Mouse (Mus musculus) adrenal gland, postnatal 4 days (tissue): ENCODE results near the gene H2-Ke6. TPM values are rescaled to one million over a fixed set of nuclear protein-coding genes. Genes with fewer than 3 reads are reported as not detected.
"Not testable (repeated sequence)": the region's sequence is repeated elsewhere in the genome, so short reads cannot be mapped to it uniquely, and the experiment has no call there.

Experiments used
- DNase-seq, 2 experiments: peaks; one replicate each; pipeline ENCODE4 v3.0.0; 2021 to 2022; ENCODE audit warnings: low spot score in 2 of 2, mixed read lengths in 2 of 2
- total RNA-seq, 2 experiments: library from RNA; stranded (reverse); gene quantifications; 2 replicates each; pipeline ENCODE4 v1.2.3; 2021

Gene H2-Ke6
- total RNA-seq, 2 experiments from 2014 or later: 135 to 144 TPM

GRCm38 (mm10) chr17:34029890-34030595 is 2.2 kb upstream of the H2-Ke6 start:
- DNase-seq: no peak

DNA sequence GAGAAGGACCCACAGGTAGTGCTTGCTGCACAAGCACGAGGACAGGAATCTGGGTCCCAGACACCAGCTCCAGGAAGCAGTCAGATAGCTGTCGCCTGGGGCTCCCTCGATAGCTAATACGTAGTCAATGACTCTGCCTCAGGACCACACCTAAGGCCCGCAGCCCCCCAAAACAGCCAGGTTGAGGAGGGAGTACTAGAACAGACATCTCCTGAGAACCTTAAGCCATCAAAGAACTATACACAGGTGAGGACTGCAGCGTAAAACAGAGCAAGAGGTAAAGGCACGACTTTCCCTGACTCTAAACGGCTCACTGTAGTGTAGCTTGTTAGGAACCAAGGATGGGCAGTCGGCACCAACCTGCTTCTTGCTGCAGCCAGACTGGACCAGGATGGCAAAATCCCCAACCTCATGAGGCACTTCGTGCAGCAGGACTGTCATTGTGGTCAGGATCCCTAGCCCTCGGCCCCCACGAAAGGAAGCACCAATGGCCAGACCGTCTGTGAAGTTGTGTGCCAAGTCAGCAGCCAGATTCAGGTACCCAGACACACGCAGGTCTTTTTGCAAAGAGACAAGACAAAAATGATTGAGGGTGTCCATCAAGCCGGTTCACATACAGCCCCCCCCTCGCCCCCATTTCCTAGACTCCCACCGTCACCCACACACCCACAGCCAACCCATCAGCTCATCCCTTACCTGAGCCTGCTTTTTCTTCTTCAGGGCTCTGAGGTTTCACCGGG is 1.5 kb upstream of the H2-Ke6 start:
- no peak for DNase-seq

DNA sequence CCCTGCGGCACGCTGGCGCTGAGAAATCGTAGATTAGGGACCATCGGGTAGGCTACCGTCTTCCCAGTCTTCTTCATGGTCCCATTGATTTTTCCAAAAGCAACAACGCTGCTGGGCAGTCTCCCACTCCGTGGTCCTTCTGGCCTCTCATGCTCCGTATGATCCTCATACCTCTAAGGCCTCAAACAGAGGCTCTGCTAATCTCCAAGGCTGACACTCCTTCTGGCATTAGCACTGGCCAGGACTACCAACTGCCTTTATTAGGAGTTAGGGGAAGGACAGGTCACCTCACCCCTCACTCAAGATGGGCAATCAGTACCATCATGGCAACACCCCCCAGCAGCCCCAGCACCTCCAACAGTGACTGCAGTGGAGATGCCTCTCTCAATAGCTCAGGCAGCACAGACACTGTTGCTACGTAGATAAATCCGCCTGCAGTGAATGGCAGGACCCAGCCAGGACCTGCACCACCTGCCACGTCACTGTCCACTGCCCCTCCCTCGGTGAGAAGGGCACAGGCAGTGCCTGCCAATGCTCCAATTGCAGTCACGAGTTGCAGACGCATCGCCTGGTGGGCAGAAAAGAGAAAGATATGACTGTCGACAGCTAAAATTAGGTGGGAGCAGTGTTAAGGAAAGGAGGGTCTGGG is 765 bp upstream of the H2-Ke6 start:
- no peak for DNase-seq

- no peak for DNase-seq
Observed at GRCm38 (mm10) chr17:34026917-34027655, 774 bp downstream of the H2-Ke6 start.

- DNase-seq: no peak
Observed at GRCm38 (mm10) chr17:34026221-34026620, 1.6 kb downstream of the H2-Ke6 start.

- no peak for DNase-seq
Observed at GRCm38 (mm10) chr17:34025756-34026151, 2.1 kb downstream of the H2-Ke6 start.

- no peak for DNase-seq
Observed at GRCm38 (mm10) chr17:34024861-34025755, 2.8 kb downstream of the H2-Ke6 start.

GRCm38 (mm10) chr17:34024317-34024821 is 3.5 kb downstream of the H2-Ke6 start, which contains the start of gene Ring1:
TSS of gene Ring1 (minus strand) at chr17:34024680.
- peak; percentile 67 to 75 for DNase-seq

DNA sequence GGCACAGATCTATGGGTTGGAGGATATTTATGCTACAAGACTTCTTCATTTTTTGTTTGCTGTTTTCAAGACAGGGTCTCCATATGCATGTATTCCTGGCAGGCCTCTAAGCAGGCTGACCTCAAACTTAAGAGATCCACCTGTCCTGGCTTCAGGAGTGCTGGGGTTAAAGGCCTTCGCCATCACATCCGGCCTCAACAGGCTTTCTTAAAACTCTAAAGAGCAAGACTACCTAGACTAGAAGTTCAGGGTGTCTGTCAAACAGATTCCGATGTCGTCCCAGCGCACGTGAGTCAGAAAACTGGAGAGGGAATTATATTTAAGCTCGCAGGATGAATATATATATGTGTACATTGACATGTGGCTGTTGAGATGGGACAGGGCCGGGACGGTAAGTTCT is 4.2 kb downstream of the H2-Ke6 start:
- DNase-seq: no peak

- DNase-seq: no peak
Observed at GRCm38 (mm10) chr17:34022987-34023386, 4.9 kb downstream of the H2-Ke6 start.

GRCm38 (mm10) chr17:34022414-34022783 is 5.5 kb downstream of the H2-Ke6 start:
- DNase-seq: no peak

DNA sequence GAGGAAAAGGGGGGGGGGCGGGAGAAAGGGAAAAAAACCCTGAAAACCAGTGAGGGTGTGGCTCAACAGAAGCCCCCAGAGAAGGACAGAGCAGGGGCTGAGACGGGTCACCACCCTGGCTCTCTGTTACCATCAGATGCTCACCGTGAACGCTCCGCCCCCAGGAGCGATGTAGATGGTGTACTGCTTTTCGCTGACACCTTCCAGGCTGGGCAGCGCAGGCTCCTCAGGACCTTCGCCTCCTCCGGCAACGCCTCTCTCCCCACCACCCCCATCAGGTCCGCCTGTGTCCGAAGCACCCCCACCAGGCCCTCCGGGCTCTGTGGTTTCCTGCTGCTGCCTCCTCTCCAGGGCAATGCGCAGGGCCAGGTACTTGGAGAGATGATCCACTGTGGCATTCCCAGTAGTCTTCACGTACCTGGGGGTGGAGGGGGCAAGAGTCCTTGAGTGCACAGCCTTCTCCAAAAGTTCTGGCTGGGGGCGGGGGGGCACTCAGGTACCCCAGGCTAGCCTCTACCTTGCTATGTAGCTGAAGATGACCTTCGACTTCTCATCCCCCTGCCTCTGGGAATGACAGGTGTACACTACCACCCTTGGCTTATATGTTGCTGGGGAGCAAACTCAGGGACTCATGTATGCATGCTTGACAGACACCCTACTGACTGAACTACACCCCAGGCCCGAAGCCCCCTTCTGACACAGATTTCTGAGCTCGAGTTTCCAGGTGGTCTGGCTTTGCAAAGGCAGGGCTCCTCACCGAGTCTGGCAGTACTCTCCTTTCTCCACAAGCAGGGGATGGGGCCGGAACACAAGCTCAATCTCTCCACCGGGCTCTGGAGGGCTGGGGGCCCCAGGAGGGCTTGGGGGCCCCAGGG is 6.1 kb downstream of the H2-Ke6 start:
- no peak for DNase-seq

DNA sequence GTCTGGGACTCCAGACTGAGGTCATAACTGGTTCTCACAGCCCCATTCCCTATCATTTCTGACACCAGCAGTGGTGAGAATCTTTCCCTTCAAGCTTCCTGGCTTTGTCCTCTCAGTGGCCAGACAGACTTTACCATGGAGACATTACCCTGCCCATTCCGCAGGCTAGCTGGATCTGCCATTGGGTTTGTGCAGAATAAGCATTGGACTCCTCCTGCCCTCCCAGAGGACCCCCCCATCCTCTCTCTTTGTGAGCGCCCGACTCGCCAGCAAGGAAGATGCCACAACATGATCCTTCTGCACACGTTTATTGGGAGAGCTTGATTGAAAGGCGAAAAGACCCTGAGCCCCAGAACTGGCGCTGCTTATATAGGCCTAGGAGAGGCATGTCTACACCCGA is 14.4 kb downstream of the H2-Ke6 start:
- DNase-seq: no peak

DNA sequence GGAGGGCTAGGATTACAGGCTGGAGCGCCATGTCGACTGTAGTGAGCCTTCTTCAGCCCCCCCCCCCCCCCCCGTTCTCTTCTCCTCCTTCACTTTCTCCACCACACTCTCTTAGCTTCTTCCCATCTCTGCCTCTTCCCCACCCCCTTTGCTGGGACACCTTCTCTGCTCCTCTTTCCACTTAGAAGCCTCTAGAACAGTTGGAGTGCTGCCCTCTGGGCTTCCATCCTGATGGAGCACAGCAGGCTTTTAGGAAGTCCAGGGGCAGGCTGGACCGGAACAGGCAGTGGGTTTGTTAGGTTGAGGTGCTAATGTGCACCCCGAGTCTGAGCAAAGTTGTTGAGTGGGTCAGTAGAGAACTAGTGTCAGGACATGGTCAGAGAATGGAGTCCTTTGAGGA is 17.7 kb downstream of the H2-Ke6 start:
- no peak for DNase-seq

DNA sequence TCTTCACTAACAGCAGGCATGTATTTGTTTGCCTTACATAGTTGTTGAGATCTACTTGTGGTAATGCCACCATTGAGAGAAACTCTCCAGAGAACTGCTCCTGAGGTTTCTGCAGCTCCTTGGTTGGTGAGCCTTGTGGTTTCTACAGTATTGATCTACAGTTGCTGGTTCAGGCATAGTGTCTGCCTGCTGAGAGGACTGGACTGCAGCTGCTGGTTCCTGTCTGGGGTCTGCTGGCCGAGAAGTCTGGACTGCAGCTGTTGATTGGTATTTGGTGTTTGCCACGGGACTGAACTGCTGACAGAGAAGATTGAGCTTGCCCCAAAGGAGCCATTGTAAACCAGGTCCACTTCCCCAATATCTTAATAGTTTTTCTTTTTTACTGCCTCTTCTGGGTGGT is 21.3 kb downstream of the H2-Ke6 start:
- no peak for DNase-seq

- DNase-seq: no peak
Observed at GRCm38 (mm10) chr17:34003426-34003825, 24.4 kb downstream of the H2-Ke6 start.

DNA sequence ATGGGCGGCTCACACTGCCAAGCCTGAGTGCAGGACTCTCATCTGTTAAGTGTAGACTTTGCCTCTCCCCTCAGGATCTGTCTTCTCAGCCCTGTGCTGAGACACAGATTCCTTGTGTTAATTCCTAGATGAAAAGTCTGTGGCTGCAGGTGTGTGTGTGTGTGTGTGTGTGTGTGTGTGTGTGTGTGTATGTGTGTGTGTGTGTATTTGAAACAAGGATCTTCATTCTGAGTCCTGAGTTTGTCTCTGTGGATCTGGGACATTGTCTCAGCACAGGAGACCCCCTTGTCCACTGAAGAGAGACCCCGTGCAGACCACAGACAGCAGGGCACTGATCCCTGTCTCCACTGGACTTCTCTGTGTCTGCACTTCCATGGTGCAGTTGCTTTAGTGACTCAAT is 27.1 kb downstream of the H2-Ke6 start:
- DNase-seq: not testable (repeated sequence)

DNA sequence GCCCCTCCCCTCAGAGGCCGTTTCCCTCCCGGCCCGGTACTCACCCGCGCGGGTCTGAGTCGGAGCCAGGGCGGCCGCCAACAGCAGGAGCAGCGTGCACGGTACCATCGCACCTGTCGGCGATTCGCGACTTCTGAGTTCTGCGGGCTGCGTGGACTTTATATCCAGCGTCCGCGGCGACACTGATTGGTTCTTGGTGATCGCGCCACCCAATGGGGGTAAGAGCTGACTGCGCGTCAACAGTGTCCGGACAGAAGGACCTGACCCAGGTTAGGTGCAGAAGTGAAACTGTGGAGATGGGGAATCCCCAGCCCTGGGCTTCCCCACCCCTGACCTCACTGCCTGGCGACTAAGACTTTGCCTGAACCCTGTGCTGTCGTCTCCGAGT is 27.7 kb downstream of the H2-Ke6 start, which contains the start of gene H2-K1:
Gene H2-K1, minus strand, starts transcription at position 198 of the 388 bp plus-strand sequence.
- DNase-seq: peak; percentile 74 to 80
